Comparison of ENCODE assay signal across 8 mouse cellular contexts in genomic region chr5:45925879-45926410, GRCm38 (mm10).
DNase-seq lines count a peak whose midpoint lies in the region; ATAC-seq and TF ChIP-seq lines count a peak whose summit lies in the region.

No protein-coding gene starts in this region.

- no peak overlapping the region for H3K9ac ChIP-seq in heart, adult 2 months (ENCODE audit: low read depth, low read length)
- no peak overlapping the region for H3K9ac ChIP-seq in neural tube, embryonic 15.5 days (replicated peaks)

- DNase-seq in heart, adult 2 months: peak in 1 of 2 experiments; percentile 34
- no peak for DNase-seq in heart, postnatal 4 days
- DNase-seq in CD4-positive helper T cell, adult 2 months (ENCODE audit: low read depth, low spot score): peak; percentile 3
- peak; percentile 20 to 34 for DNase-seq in heart, postnatal 10 days
- DNase-seq in lung, postnatal 36 days: peak; percentile 4
- DNase-seq in layer of hippocampus, adult 9-10 months (ENCODE audit: low spot score): no peak
- no peak for DNase-seq in adrenal gland, adult 8-10 months

- TF ChIP-seq EP300 in heart, adult 2 months (IDR thresholded peaks at IDR 0.05; ENCODE audit: insufficient read depth, low read depth, low read length): no peak

- H3K4me3 ChIP-seq in heart, adult 2 months: no peak overlapping the region
- H3K4me3 ChIP-seq in neural tube, embryonic 15.5 days (replicated peaks): no peak overlapping the region

- no peak overlapping the region for H3K4me2 ChIP-seq in neural tube, embryonic 15.5 days

- H3K9me3 ChIP-seq in neural tube, embryonic 15.5 days (replicated peaks): no peaks in the 10 kb centered on the region

- ATAC-seq in neural tube, embryonic 15.5 days (ENCODE audit: low FRiP score): no peak

- H3K4me1 ChIP-seq in heart, adult 2 months (ENCODE audit: control insufficient read depth, insufficient read depth, low read length): peaks cover 1% of the 10 kb centered on the region
- H3K4me1 ChIP-seq in neural tube, embryonic 15.5 days: no peaks in the 10 kb centered on the region

- intact Hi-C loops in heart, adult 2 months (cut with DNase I): loop anchor here (5.0 kb wide), 1 partner anchor 69 kb away; the partner anchor contains the start of gene Lcorl
- intact Hi-C loops in heart, postnatal 10 days (cut with DNase I): loop anchor here (5.0 kb wide), 3 partner anchors 69 to 421 kb away; partner anchors contain the start of gene Lcorl

- no peaks in the 10 kb centered on the region for H3K27me3 ChIP-seq in heart, adult 2 months (ENCODE audit: control insufficient read depth, insufficient read depth, low read length)
- no peaks in the 10 kb centered on the region for H3K27me3 ChIP-seq in neural tube, embryonic 15.5 days (replicated peaks)

- WGBS in heart, adult 2 months: 13% methylated on average over 9 of the region's 9 CpGs
- WGBS in neural tube, embryonic 15.5 days: 70% methylated on average over 9 of the region's 9 CpGs

- no peak overlapping the region for H3K27ac ChIP-seq in heart, adult 2 months
- H3K27ac ChIP-seq in neural tube, embryonic 15.5 days (replicated peaks): no peak overlapping the region

- no peaks in the 10 kb centered on the region for H3K79me2 ChIP-seq in heart, adult 2 months (replicated peaks; ENCODE audit: control insufficient read depth, insufficient read depth, low read length)

- H3K36me3 ChIP-seq in heart, adult 2 months (ENCODE audit: control insufficient read depth, insufficient read depth, low read length): no peaks in the 10 kb centered on the region
- H3K36me3 ChIP-seq in neural tube, embryonic 15.5 days: no peaks in the 10 kb centered on the region

- peak; percentile 24; the same call in 1 of the 2 replicates for TF ChIP-seq POLR2A in heart, adult 2 months (IDR thresholded peaks at IDR 0.05; ENCODE audit: insufficient read depth, low read depth, low read length)

- TF ChIP-seq CTCF in heart, adult 2 months (IDR thresholded peaks at IDR 0.05): no peak

Comparison
In these comparisons a context has a peak if more than half of its experiments do, and no peak if none do; other contexts are left out.
1. DNase-seq: peak in CD4-positive helper T cell, adult 2 months (single experiment), heart, postnatal 10 days (2 of 2) and lung, postnatal 36 days (single experiment); none in heart, postnatal 4 days (single experiment), layer of hippocampus, adult 9-10 months (single experiment) and adrenal gland, adult 8-10 months (single experiment).